Mouse (Mus musculus): Measurements from ENCODE around the gene Nrcam. TPM values are rescaled to one million over a fixed set of nuclear protein-coding genes. Genes with fewer than 3 reads are reported as not detected.

Nrcam gene
- polyA plus RNA-seq, 1 experiment from 2014 or later, result 0.70 TPM

DNA sequence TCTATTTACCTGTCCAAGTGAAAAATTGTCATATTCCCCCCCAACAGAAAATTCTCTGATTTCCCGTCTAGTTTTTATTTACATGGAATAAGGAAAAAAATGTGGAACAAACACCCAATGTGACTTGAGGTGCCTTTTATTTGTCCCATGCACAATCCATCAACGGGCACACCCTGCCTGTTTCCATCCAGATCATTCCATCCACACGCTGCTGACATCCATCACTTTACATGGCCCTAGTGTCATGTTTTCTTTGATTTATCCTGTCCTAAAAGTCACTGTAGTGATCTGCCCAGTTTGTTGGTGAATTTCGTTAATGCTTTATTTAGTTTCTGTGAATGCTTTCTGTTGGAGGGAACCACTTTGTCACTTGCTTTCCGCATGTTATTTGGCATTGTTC lies 142.4 kb downstream of the Nrcam start:
- no peak for ATAC-seq (replicated peaks; ENCODE audit: low FRiP score)
- 81% methylated on average over 5 of the region's 5 CpGs for WGBS
- Histone ChIP-seq H3K27me3 (replicated peaks; ENCODE audit: control insufficient read depth, insufficient read depth, low read length) (no peaks in the 10 kb centered on the region), H3K9me3 (ENCODE audit: control insufficient read depth, low read length) (no peaks in the 10 kb centered on the region), H3K36me3 (ENCODE audit: control insufficient read depth, insufficient read depth, low read length) (no peaks in the 10 kb centered on the region), H3K9ac (ENCODE audit: low read depth, low read length) (no peak overlapping the region), H3K4me1 (replicated peaks; ENCODE audit: control insufficient read depth, insufficient read depth, low read length) (no peaks in the 10 kb centered on the region), H3K4me2 (no peak overlapping the region), H3K4me3 (ENCODE audit: low read depth, low read length) (no peak overlapping the region), H3K27ac (ENCODE audit: low read depth, low read length) (no peak overlapping the region)
- no peak for DNase-seq (ENCODE audit: low spot score)

DNA sequence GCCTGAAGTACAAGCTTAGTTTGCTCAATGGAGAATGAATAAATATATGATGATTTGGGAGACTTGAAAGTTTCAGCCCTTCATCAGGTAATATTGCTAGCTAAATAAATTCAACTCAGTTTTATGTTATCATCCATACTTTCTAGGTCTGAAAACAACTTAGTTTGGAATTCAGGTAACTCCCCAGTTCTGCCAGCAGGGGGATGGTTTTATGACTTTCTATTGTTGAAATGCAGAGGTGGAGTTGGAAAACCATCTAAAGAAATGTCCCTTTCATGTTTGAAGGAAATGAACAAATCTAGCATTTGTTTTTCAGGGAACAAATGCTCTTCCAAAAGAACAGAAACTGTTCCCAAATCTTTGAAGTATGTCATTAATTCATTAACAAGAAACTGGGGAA lies 146.7 kb downstream of the Nrcam start:
- no peaks in the 10 kb centered on the region for H3K27me3 ChIP-seq (replicated peaks; ENCODE audit: control insufficient read depth, insufficient read depth, low read length)
- no peak overlapping the region for H3K4me3 ChIP-seq (ENCODE audit: low read depth, low read length)
- no peak overlapping the region for H3K27ac ChIP-seq (ENCODE audit: low read depth, low read length)
- no peaks in the 10 kb centered on the region for H3K36me3 ChIP-seq (ENCODE audit: control insufficient read depth, insufficient read depth, low read length)
- H3K4me1 ChIP-seq (replicated peaks; ENCODE audit: control insufficient read depth, insufficient read depth, low read length), result no peaks in the 10 kb centered on the region
- ATAC-seq (replicated peaks; ENCODE audit: low FRiP score) (no peak), DNase-seq (ENCODE audit: low spot score) (no peak)
- H3K9me3 ChIP-seq (ENCODE audit: control insufficient read depth, low read length), result no peaks in the 10 kb centered on the region
- H3K9ac ChIP-seq (ENCODE audit: low read depth, low read length), result no peak overlapping the region
- H3K4me2 ChIP-seq, result no peak overlapping the region

DNA sequence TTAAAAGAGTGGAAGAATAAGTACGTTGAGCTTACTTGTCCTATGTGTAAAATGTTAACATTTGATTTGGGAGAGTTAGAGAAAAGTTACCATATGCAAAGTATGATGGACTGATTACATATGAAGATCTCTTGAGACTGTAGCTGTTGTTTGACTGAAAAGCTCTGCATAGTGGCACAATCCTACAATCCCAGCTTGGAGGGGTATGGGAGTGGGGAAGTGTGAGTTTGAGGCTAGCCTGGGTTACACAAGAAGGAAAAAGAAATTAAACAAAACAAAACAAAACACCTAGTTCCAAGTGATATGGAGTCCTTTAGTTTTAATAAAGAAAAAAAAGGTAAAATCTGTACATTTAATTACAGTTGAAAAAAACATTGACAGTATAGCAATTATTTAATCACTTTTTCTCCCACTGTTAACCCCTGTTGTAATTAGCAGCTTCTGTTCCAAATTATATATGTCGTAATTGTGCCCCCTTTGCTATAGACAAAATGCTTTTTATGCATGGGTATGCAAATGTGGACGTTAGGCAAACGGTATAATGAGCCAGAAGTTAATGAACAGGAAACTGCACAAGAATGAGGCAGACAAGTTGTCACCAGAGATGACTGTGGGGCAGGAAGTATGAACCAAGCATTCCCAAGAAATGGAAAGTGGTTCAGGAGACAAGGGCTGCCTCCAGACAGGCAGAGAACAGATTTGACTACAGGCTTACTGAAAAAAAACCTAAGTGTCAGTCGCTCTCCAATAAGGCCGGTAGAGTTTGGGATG lies 150.8 kb downstream of the Nrcam start:
- 77% methylated on average over 6 of the region's 6 CpGs for WGBS
- no peak for ATAC-seq (replicated peaks; ENCODE audit: low FRiP score)

DNA sequence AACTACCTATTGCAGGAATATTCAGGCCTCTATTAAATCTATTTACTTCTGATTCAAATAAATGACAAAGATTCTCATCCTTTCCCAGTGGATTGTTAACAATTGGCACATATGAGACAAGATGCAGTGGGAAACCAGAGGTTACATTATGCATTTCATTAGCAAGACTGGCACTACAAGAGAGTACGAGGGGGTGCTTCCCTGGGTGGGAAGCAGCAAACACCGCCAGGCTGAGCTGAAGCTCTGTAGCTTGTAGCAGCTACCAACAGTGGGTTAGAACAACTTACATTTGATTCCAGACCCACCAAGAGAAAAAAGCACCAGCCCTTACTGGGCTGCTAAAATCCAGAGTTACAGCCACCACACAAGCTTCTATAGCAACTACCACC lies 151.3 kb downstream of the Nrcam start:
- H3K27me3 ChIP-seq (replicated peaks; ENCODE audit: control insufficient read depth, insufficient read depth, low read length), result no peaks in the 10 kb centered on the region
- DNase-seq (ENCODE audit: low spot score), result no peak
- H3K27ac ChIP-seq (ENCODE audit: low read depth, low read length), result no peak overlapping the region
- WGBS, result 82% methylated on average over 2 of the region's 2 CpGs
- no peaks in the 10 kb centered on the region for H3K4me1 ChIP-seq (replicated peaks; ENCODE audit: control insufficient read depth, insufficient read depth, low read length)
- H3K36me3 ChIP-seq (ENCODE audit: control insufficient read depth, insufficient read depth, low read length), result no peaks in the 10 kb centered on the region
- ATAC-seq (replicated peaks; ENCODE audit: low FRiP score), result no peak
- H3K4me3 ChIP-seq (ENCODE audit: low read depth, low read length), result no peak overlapping the region
- no peaks in the 10 kb centered on the region for H3K9me3 ChIP-seq (ENCODE audit: control insufficient read depth, low read length)
- no peak overlapping the region for H3K4me2 ChIP-seq
- no peak overlapping the region for H3K9ac ChIP-seq (ENCODE audit: low read depth, low read length)

More for the DNA sequence above, 150.8 kb downstream of the Nrcam start:
- Histone ChIP-seq H3K27me3 (replicated peaks; ENCODE audit: control insufficient read depth, insufficient read depth, low read length) (no peaks in the 10 kb centered on the region), H3K36me3 (ENCODE audit: control insufficient read depth, insufficient read depth, low read length) (no peaks in the 10 kb centered on the region), H3K9me3 (ENCODE audit: control insufficient read depth, low read length) (no peaks in the 10 kb centered on the region), H3K4me3 (ENCODE audit: low read depth, low read length) (no peak overlapping the region), H3K4me1 (replicated peaks; ENCODE audit: control insufficient read depth, insufficient read depth, low read length) (no peaks in the 10 kb centered on the region), H3K4me2 (no peak overlapping the region), H3K27ac (ENCODE audit: low read depth, low read length) (no peak overlapping the region), H3K9ac (ENCODE audit: low read depth, low read length) (no peak overlapping the region)
- DNase-seq (ENCODE audit: low spot score), result no peak

DNA sequence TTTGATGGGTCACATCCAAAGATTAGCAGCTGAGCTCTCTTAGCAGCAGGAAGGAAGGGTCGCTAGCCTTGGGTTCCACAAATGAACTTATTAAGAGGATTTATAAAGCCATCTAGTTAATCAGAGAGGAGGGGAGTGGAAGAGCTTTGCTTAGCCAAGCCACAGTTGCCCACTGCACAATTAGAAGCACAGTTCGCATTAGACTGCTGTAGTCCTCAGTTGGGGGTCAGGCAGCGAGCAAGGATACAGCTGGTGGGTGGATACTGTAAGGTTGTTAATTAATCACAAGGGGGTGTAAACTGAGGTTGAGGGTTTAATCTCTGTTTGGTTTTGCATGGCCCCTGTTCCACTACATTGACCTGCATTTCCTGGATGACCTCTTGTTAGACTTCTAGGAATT lies 152.7 kb downstream of the Nrcam start:
- no peaks in the 10 kb centered on the region for H3K27me3 ChIP-seq (replicated peaks; ENCODE audit: control insufficient read depth, insufficient read depth, low read length)
- H3K4me3 ChIP-seq (ENCODE audit: low read depth, low read length), result no peak overlapping the region
- no peaks in the 10 kb centered on the region for H3K4me1 ChIP-seq (replicated peaks; ENCODE audit: control insufficient read depth, insufficient read depth, low read length)
- H3K9ac ChIP-seq (ENCODE audit: low read depth, low read length), result no peak overlapping the region
- WGBS, result 61% methylated on average over 3 of the region's 3 CpGs
- no peaks in the 10 kb centered on the region for H3K36me3 ChIP-seq (ENCODE audit: control insufficient read depth, insufficient read depth, low read length)
- DNase-seq (ENCODE audit: low spot score) (no peak), ATAC-seq (replicated peaks; ENCODE audit: low FRiP score) (no peak)
- H3K4me2 ChIP-seq, result no peak overlapping the region
- H3K27ac ChIP-seq (ENCODE audit: low read depth, low read length), result no peak overlapping the region
- no peaks in the 10 kb centered on the region for H3K9me3 ChIP-seq (ENCODE audit: control insufficient read depth, low read length)

DNA sequence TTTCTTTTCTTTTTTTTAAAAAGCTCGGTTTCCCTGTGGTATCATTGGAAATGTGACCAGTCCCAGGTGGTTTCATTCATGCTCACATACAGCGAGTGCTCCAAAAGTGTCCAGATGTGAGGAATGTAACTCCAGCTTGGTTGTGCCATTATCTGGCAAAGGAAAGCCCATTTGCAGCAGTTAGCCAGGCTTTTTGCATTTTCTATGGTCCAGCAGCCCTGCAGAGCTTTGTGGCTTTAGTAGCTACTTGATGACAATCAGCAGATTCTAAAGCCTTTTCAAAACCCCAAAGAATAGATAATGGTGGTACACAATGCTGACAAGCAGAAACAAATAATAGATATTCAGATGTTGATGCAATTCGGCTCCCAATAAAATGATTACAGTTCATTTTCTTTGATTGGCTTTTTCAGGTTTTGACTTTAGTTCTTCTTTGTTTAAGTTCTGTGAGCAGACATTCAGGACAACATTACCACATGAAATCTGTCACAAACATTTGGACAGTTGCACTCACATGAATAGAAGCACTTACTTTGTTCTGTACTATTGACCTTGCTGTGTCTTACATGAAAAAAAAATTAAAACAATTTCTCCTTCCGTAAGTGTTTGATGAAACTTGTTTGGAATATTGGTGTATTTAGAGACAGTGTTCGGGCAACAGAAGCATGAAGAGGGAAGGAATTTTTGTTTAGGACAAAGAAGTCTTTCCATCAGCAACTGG lies 164.2 kb downstream of the Nrcam start:
- ATAC-seq (replicated peaks; ENCODE audit: low FRiP score) (no peak), DNase-seq (ENCODE audit: low spot score) (no peak)
- Histone ChIP-seq H3K4me3 (ENCODE audit: low read depth, low read length) (no peak overlapping the region), H3K9me3 (ENCODE audit: control insufficient read depth, low read length) (no peaks in the 10 kb centered on the region), H3K36me3 (ENCODE audit: control insufficient read depth, insufficient read depth, low read length) (no peaks in the 10 kb centered on the region), H3K27me3 (replicated peaks; ENCODE audit: control insufficient read depth, insufficient read depth, low read length) (no peaks in the 10 kb centered on the region), H3K4me2 (no peak overlapping the region), H3K4me1 (replicated peaks; ENCODE audit: control insufficient read depth, insufficient read depth, low read length) (no peaks in the 10 kb centered on the region), H3K9ac (ENCODE audit: low read depth, low read length) (no peak overlapping the region), H3K27ac (ENCODE audit: low read depth, low read length) (no peak overlapping the region)
- 77% methylated on average over 5 of the region's 5 CpGs for WGBS

DNA sequence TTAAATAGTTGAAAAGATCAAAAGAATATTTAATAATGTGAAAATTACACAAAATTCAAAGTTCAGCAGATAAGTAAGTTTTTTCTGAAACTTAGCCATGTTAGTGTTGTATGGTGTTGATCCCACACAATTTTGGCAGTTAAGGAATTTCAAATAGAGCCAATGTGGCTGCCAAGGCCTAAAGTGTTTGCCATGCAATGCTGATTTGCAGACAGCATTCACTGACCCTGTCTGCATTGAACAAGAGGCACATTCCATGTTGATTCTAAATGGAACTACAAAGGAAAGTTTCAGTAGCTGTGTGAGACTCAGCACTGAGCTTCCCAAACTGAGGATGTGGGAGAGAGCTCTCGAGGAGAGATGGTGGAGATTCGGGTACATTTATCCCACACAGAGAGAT lies 169.1 kb downstream of the Nrcam start:
- 62% methylated on average over 2 of the region's 2 CpGs for WGBS
- no peak for ATAC-seq (replicated peaks; ENCODE audit: low FRiP score)

DNA sequence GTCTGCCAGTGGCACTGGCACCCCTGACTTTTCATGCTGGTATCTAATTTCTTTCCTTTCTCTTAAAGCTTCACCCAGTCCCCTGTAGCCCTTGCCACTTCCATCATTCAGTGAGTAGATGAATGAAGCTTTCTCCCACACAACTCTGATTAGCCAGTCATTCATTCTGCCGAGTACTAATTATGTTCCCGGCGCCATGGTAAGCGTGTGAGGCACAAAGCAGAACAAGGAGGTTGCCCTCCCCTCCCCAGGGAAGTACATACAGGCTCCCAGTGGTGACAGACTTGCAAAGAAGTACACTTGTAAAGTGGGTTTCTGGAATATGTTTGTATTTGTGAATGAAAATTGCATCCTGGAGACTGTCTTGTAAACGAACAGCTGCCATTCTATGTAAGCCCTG lies 170.2 kb downstream of the Nrcam start:
- Histone ChIP-seq H3K27ac (ENCODE audit: low read depth, low read length) (no peak overlapping the region), H3K4me2 (no peak overlapping the region), H3K9me3 (ENCODE audit: control insufficient read depth, low read length) (no peaks in the 10 kb centered on the region), H3K4me1 (replicated peaks; ENCODE audit: control insufficient read depth, insufficient read depth, low read length) (no peaks in the 10 kb centered on the region), H3K9ac (ENCODE audit: low read depth, low read length) (no peak overlapping the region), H3K4me3 (ENCODE audit: low read depth, low read length) (no peak overlapping the region), H3K36me3 (ENCODE audit: control insufficient read depth, insufficient read depth, low read length) (no peaks in the 10 kb centered on the region), H3K27me3 (replicated peaks; ENCODE audit: control insufficient read depth, insufficient read depth, low read length) (no peaks in the 10 kb centered on the region)
- DNase-seq (ENCODE audit: low spot score), result no peak
- 80% methylated on average over 5 of the region's 5 CpGs for WGBS
- ATAC-seq (replicated peaks; ENCODE audit: low FRiP score), result no peak

More for the DNA sequence above, 169.1 kb downstream of the Nrcam start:
- Histone ChIP-seq H3K27me3 (replicated peaks; ENCODE audit: control insufficient read depth, insufficient read depth, low read length) (no peaks in the 10 kb centered on the region), H3K9ac (ENCODE audit: low read depth, low read length) (no peak overlapping the region), H3K4me2 (no peak overlapping the region), H3K4me1 (replicated peaks; ENCODE audit: control insufficient read depth, insufficient read depth, low read length) (no peaks in the 10 kb centered on the region), H3K27ac (ENCODE audit: low read depth, low read length) (no peak overlapping the region), H3K36me3 (ENCODE audit: control insufficient read depth, insufficient read depth, low read length) (no peaks in the 10 kb centered on the region), H3K4me3 (ENCODE audit: low read depth, low read length) (no peak overlapping the region), H3K9me3 (ENCODE audit: control insufficient read depth, low read length) (no peaks in the 10 kb centered on the region)
- no peak for DNase-seq (ENCODE audit: low spot score)
